Comparison of ENCODE assay signal across 26 mouse cellular contexts in the genomic region with DNA sequence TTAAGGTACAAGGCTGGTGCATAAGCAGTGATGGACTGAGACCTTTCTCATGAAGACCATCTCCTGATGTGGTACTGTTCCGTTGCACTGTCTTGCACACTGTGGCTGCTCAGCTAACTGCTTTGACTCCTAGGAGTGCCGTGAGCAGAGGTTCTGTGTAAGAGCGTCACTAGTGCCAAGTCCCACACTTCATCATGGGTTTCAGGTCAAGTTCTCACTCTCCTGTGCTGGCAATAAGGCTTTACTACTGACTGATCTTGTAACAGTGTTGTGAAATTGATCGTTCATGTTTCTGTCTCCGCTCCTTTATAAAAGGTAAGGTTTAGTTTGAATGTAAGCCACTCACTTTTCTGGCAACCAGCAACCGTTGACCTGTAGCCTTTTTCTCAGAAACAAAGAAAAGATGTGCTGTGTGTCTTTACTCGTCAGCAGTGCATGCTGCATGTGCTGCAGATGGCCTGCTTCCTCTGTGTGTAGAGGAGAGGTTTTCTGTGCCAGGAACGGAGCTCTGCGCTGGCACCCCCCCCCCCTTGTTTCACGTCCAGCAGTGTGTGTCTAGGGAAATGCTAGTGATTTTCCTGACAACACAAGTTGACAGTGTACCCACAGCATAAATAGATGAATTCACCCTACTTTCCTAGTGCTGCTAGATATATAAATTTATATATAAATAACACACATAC. TPM values are rescaled to one million over a fixed set of nuclear protein-coding genes. Genes with fewer than 3 reads are reported as not detected.
"Had no signal": no experiment of that assay in that cellular context is flagged by ENCODE, and none has a peak within 500 bp of the region (broad histone marks: within the 10 kb centered on the region; RNA-seq: fewer than 3 reads in every experiment).

No protein-coding gene starts in this region.

- H3K27me3 ChIP-seq: limb, embryonic 12.5 days; limb, embryonic 15.5 days; liver, embryonic 13.5 days; megakaryocyte, embryonic 14.5 days; midbrain, embryonic 13.5 days; neural tube, embryonic 13.5 days; stomach, embryonic 15.5 days had no signal

- H3K4me3 ChIP-seq: limb, embryonic 12.5 days; limb, embryonic 15.5 days; liver, embryonic 13.5 days; megakaryocyte, embryonic 14.5 days; midbrain, embryonic 10.5 days; midbrain, embryonic 13.5 days; myocyte; neural tube, embryonic 13.5 days; stomach, embryonic 15.5 days had no signal

- H3K4me2 ChIP-seq: limb, embryonic 12.5 days; limb, embryonic 15.5 days; liver, embryonic 13.5 days; midbrain, embryonic 13.5 days; neural tube, embryonic 13.5 days; stomach, embryonic 15.5 days had no signal

- H3K9ac ChIP-seq: limb, embryonic 12.5 days; limb, embryonic 15.5 days; liver, embryonic 13.5 days; midbrain, embryonic 13.5 days; neural tube, embryonic 13.5 days; stomach, embryonic 15.5 days had no signal

- H3K36me3 ChIP-seq: stomach, embryonic 15.5 days had no signal

- H3K9me3 ChIP-seq: limb, embryonic 12.5 days; limb, embryonic 15.5 days; liver, embryonic 13.5 days; megakaryocyte, embryonic 14.5 days; midbrain, embryonic 10.5 days; midbrain, embryonic 13.5 days; neural tube, embryonic 13.5 days; stomach, embryonic 15.5 days had no signal

- H3K27ac ChIP-seq: limb, embryonic 12.5 days; limb, embryonic 15.5 days; liver, embryonic 13.5 days; midbrain, embryonic 10.5 days; midbrain, embryonic 13.5 days; neural tube, embryonic 13.5 days; stomach, embryonic 15.5 days had no signal

- ATAC-seq: midbrain, embryonic 13.5 days; midbrain, embryonic 16.5 days had no signal

- DNase-seq: kidney, postnatal 14 days; kidney, postnatal 4 days; left cerebral cortex, postnatal 4 days; liver, embryonic 13.5 days; lung, adult 2 months; lung, postnatal 14 days; retina, postnatal 1 day; right cerebral cortex, postnatal 25 days; spleen, adult 18-20 months; thymus, postnatal 25 days had no signal

- H3K4me1 ChIP-seq: midbrain, embryonic 13.5 days; stomach, embryonic 15.5 days had no signal

RNA-seq across cellular contexts. Expression of gene Gm49711, which starts 25.8 kb away (rescaled TPM):
- total RNA-seq: layer of hippocampus, adult 18-20 months; layer of hippocampus, postnatal 14 days; monocyte, adult 5-6 weeks; neutrophil, adult 5-6 weeks had no signal
- polyA plus RNA-seq: limb, embryonic 12.5 days; liver, embryonic 13.5 days; liver, embryonic 16.5 days; lung, adult 2 months; lung, embryonic 16.5 days; myocyte; stomach, embryonic 15.5 days; thymus, postnatal 0 days had no signal
